8 mouse cellular contexts compared by ENCODE assay signal in the genomic region with DNA sequence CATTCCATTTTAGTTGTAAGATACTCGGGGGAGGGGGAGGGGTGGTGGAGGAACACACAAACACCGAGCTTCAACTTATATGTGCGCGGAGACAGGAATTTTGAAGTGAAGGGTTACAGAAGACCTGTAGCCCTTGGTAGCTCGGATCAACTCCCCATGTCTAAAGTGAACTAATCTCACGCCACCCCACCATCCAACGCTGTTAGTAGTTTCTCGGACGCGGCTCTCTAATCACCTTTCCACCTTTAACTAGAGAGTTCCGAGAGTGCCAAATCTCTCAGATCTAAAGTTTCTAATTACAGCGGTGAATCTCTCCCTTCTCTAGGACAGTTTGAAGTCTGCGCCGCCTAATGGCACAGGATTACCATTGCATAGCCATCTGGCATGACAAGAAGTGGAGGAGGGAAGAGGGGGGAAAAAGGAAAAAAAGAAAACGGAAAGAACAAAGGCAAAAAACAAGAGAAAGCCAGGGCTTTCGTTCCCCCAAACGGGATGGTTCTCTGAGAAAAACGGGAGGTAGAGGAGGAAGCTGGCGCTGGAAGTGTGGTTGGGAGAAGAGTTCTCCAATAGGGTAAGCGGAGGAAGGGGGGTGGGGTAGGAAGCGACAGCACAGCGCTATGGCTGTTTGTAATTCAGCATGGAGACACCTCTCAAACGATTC. TPM values are rescaled to one million over a fixed set of nuclear protein-coding genes. Genes with fewer than 3 reads are reported as not detected.
A peak's percentile ranks its signal among the peaks of the same experiment; 100 is the strongest.
DNase-seq lines count a peak whose midpoint lies in the region; ATAC-seq and TF ChIP-seq lines count a peak whose summit lies in the region.

No protein-coding gene starts in this region.

- whole genome bisulfite sequencing in forebrain, embryonic 12.5 days: 26% methylated on average over 23 of the region's 23 CpGs
- WGBS in lung, adult 2 months: 32% methylated on average over 23 of the region's 23 CpGs

- H3K79me2 ChIP-seq in MEL (ENCODE audit: control insufficient read depth, insufficient read depth, low read length, poor library complexity): peaks cover 8% of the 10 kb centered on the region; the same call in 1 of the 2 replicates

- H3K4me2 ChIP-seq in forebrain, embryonic 12.5 days: peak overlapping the region; percentile 54

- peaks cover 4 to 7% of the 10 kb centered on the region in 2 experiments for H3K4me1 ChIP-seq in MEL (ENCODE audit: control insufficient read depth in 1 of 2, insufficient read depth in 2 of 2, low read length in 2 of 2)
- no peaks in the 10 kb centered on the region for H3K4me1 ChIP-seq in forebrain, embryonic 12.5 days
- H3K4me1 ChIP-seq in lung, adult 2 months (ENCODE audit: control insufficient read depth, insufficient read depth, low read length): no peaks in the 10 kb centered on the region

- DNase-seq in MEL (ENCODE audit: low read depth, low spot score): peak; percentile 96
- peak; percentile 68 for DNase-seq in c-Kit-positive CD71-positive TER-119-positive erythroid progenitor cells, embryonic 14.5 days (ENCODE audit: low spot score)
- DNase-seq in heart, postnatal 4 days: peak; percentile 43
- peak; percentile 23 to 26 for DNase-seq in layer of hippocampus, adult 2 months (ENCODE audit: low spot score in 2 of 2)
- peak; percentile 43 for DNase-seq in lung, adult 2 months
- peak; percentile 54 to 55 for DNase-seq in thymus, postnatal 36 days

- peak overlapping the region; percentile 86 for H3K9ac ChIP-seq in MEL (ENCODE audit: control insufficient read depth, low read depth, low read length, poor library complexity, severe bottlenecking)
- peak overlapping the region; percentile 44 for H3K9ac ChIP-seq in forebrain, embryonic 12.5 days

- peak overlapping the region; percentile 71 for H3K27ac ChIP-seq in MEL (ENCODE audit: control insufficient read depth, low read depth, low read length)
- H3K27ac ChIP-seq in forebrain, embryonic 12.5 days: peak overlapping the region; percentile 67
- peak overlapping the region; percentile 83 for H3K27ac ChIP-seq in layer of hippocampus, adult 2 months

- no peak for TF ChIP-seq RAD21 in MEL (IDR thresholded peaks at IDR 0.05; ENCODE audit: low read depth, low read length)

- TF ChIP-seq POLR2A in MEL (IDR thresholded peaks at IDR 0.05; ENCODE audit: control insufficient read depth in 1 of 2, insufficient read depth in 1 of 2, low read depth in 1 of 2, low read length in 2 of 2, poor library complexity in 1 of 2): no peak; a peak in 1 of 4 replicates
- no peak for TF ChIP-seq POLR2A in lung, adult 2 months (IDR thresholded peaks at IDR 0.05; ENCODE audit: borderline replicate concordance, extremely low read depth, low read depth, low read length)

- no peaks in the 10 kb centered on the region for H3K9me3 ChIP-seq in MEL (replicated peaks; ENCODE audit: insufficient read depth, low read length)
- H3K9me3 ChIP-seq in forebrain, embryonic 12.5 days: no peaks in the 10 kb centered on the region

- no peaks in the 10 kb centered on the region for H3K27me3 ChIP-seq in MEL (ENCODE audit: control insufficient read depth in 1 of 2, insufficient read depth in 2 of 2, low read length in 2 of 2)
- H3K27me3 ChIP-seq in forebrain, embryonic 12.5 days: no peaks in the 10 kb centered on the region

- ATAC-seq in forebrain, embryonic 12.5 days (ENCODE audit: low FRiP score): peak; percentile 84
- ATAC-seq in neutrophil, adult 5-6 weeks (ENCODE audit: extremely low read depth, insufficient number of reproducible peaks, low FRiP score, poor library complexity, severe bottlenecking): peak; percentile 55

- TF ChIP-seq CTCF in MEL (IDR thresholded peaks at IDR 0.05 in 2 of 3, conservative IDR thresholded peaks at IDR 0.05 in 1 of 3; ENCODE audit: control insufficient read depth in 1 of 3, insufficient read depth in 1 of 3, low read depth in 2 of 3, low read length in 3 of 3, poor library complexity in 1 of 3, severe bottlenecking in 1 of 3): peak in 2 of 3 experiments; percentile 55 to 69; a peak in 4 of 6 replicates
- peak; percentile 76 for TF ChIP-seq CTCF in layer of hippocampus, adult 2 months (conservative IDR thresholded peaks at IDR 0.05)
- TF ChIP-seq CTCF in lung, adult 2 months (IDR thresholded peaks at IDR 0.05; ENCODE audit: insufficient read depth, low read length): 0 out of 2 replicates have a peak, but pooled peaks have one; percentile 13

- H3K4me3 ChIP-seq in MEL (ENCODE audit: control insufficient read depth in 1 of 2, insufficient read depth in 1 of 2, low read depth in 2 of 2, low read length in 2 of 2): peak overlapping the region; percentile 63 to 71
- H3K4me3 ChIP-seq in forebrain, embryonic 12.5 days (replicated peaks): peak overlapping the region; percentile 42
- H3K4me3 ChIP-seq in layer of hippocampus, adult 2 months: peak overlapping the region; percentile 70
- peak overlapping the region; percentile 58 for H3K4me3 ChIP-seq in lung, adult 2 months (replicated peaks; ENCODE audit: extremely low read depth, low read depth, low read length)

- TF ChIP-seq EP300 in MEL (IDR thresholded peaks at IDR 0.05; ENCODE audit: low read depth in 1 of 2, low read length in 2 of 2): no peak

- H3K36me3 ChIP-seq in MEL (ENCODE audit: control insufficient read depth in 1 of 2, insufficient read depth in 2 of 2, low read length in 2 of 2): peaks cover 3 to 9% of the 10 kb centered on the region in 2 experiments; a peak in 2 of 4 replicates
- no peaks in the 10 kb centered on the region for H3K36me3 ChIP-seq in forebrain, embryonic 12.5 days (replicated peaks)

TF ChIP-seq in MEL, 35 proteins besides CTCF, POLR2A, EP300 and RAD21:
- TF ChIP-seq KAT2A (conservative IDR thresholded peaks at IDR 0.05; ENCODE audit: low read depth, low read length) (no peak), USF2 (IDR thresholded peaks at IDR 0.05; ENCODE audit: borderline replicate concordance in 1 of 2, insufficient read depth in 1 of 2, low read depth in 1 of 2, low read length in 2 of 2) (no peak)
TF ChIP-seq in MEL: peak in this region for 0.

RNA-seq across cellular contexts. Expression of a gene that starts 0.7 kb away (rescaled TPM):
- total RNA-seq in MEL (2012; rRNA removed): 9.8 and 13.8 TPM in 2 replicates
- 100 to 1,000 TPM; 102 to 164 TPM for polyA plus RNA-seq in MEL (2012; ENCODE audit: insufficient read depth in 1 of 2, insufficient read length in 2 of 2, low read depth in 1 of 2, low replicate concordance in 2 of 2, missing spikeins in 1 of 2)
- 43.2 and 47.4 TPM in 2 replicates for polyA plus RNA-seq in forebrain, embryonic 12.5 days (2016; fragmentation: Nextera tagmentation; extraction: Ambion mirVana)
- 10 to 100 TPM; 10.9 to 11.8 TPM for total RNA-seq in heart, postnatal 4 days (2021)
- total RNA-seq in layer of hippocampus, adult 2 months (2021): 10 to 100 TPM in 1 of 2 experiments, 1 to 10 TPM in 1; 9.1 to 10.4 TPM
- polyA plus RNA-seq in lung, adult 2 months (2012; rRNA removed): 0.36 and 0.69 TPM in 2 replicates
- total RNA-seq in neutrophil, adult 5-6 weeks (2017): 9.9 and 10.8 TPM in 2 replicates

Comparison
In these comparisons a context has a peak if more than half of its experiments do, and no peak if none do; other contexts are left out.
1. Peak in every context shown above with its lines: DNase-seq, ATAC-seq, H3K4me3 ChIP-seq and H3K27ac ChIP-seq.
2. DNase-seq: peak in every context shown above with its lines; median percentile 96 in MEL; 68 in c-Kit-positive CD71-positive TER-119-positive erythroid progenitor cells, embryonic 14.5 days; 54 in thymus, postnatal 36 days; 43 in heart, postnatal 4 days; 43 in lung, adult 2 months; 24 in layer of hippocampus, adult 2 months.
3. CTCF ChIP-seq: peak in every context shown above with its lines; median percentile 76 in layer of hippocampus, adult 2 months; 62 in MEL; 13 in lung, adult 2 months.